Mouse (Mus musculus): ENCODE data around the gene Adgrl2.

Gene Adgrl2

DNA sequence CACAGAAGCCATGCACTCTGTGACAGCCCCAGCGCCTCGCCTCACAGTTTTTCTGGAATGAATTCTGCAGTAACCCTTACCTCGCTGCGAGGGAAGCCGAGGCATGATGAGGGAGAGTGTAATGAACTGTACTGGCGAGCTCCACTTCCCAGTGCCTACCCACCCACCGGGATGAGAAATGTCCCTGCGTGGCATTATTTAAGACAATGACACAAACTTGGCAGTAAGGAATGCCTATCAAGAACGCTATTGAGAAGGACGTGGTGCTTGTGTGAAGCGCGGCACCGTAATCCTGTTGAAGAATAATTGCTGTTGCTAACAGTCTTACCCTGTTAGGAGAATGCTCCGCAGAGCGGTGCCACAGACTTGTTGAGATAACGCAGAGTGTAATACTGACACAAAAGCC, 13.2 kb downstream of the Adgrl2 start:
- in situ Hi-C loops (cut with MboI, MseI): no loop called here

DNA sequence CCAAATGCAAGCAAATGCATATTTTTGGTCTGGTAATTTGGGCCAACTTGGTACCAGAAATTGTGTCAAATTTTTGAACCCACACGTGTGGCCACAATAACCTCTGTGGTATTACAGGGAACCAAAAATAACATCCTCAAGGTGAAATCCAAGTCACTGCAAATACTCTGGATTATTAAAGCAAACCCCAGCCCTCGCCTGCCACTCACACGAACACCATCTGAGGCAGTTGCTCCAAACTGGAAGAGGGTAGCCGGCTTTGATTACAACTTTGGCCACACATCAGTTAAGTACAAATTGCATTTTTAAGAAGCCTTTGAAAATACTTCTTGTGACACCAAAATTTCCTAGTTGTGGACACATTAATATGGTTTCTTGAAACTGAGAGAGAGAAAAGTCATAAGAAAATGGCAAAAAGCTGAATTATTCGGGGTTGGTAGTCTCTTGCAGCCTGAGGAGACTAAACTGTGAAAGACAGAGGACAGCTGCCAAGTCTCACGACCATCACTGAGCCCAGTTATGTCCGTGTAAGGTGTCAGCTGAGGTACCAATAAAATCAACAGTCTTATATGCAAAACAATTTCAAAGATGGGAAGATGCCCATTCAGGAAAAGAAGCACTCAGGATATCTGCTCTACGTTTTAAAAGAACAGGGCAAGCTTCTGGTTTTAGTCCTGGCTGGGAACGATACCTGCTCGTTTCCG, 18.3 kb downstream of the Adgrl2 start:
- in situ Hi-C loops (cut with MboI, MseI): no loop called here

DNA sequence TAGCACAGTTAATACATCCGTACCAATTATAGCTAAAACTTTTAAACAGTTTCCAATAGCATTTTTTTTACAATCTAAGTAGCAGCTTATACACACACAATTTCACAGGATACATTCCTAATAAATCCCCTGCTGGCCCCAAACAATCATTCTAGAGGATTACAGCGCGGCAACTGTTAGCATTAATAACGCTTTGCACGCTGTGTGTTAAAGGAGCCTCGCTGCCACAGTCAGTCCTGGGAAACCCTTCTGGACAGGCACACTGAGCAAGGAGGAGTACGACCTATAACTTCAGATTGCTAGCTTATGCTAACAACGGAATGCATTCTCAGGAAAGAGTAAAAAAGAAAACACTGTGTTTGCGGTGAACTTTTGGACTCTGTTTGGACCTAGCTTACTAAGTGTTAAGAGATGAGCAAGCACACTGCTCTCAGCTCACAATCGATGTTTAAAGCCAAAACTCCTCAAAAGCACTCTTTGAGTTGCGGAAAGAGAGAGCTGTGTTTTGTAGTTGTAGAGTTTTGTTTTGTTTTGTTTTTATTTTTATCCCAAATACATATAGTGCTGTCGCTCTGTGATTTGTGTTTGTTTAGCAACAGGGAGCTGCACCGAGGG, 25.3 kb downstream of the Adgrl2 start:
- in situ Hi-C loops (cut with MboI, MseI): no loop called here

DNA sequence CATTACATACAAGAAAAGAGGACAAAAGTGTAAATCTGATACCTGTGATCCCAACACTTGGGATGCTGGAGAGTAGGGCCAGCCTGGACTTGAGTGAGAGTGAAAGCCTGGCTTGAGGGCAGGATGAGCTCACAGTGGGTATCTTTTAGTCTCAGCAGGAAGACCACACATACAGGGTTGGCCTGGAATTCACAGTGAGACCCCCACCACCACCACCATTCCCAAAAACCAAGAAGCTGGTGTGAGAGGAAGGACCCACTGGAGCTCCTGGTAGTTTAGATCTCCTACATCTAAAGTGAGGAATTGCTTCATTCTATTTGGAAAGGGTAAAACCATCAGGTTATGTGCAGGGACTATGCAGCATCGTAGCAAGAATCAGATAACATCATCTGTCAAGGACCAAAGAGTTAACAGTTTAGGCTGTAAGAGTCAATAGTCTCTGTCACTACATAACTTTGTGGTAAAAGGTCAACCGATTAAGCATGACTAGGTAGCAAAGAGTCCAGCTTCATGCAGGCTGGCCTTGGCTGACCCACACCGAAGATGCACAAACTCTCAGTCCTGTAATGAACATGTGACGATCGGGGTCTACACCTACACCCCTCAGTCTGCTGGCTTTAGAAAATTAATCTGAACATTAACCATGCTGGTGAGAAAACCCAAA, 26.8 kb downstream of the Adgrl2 start:
- in situ Hi-C loops (cut with MboI, MseI): no loop called here

DNA sequence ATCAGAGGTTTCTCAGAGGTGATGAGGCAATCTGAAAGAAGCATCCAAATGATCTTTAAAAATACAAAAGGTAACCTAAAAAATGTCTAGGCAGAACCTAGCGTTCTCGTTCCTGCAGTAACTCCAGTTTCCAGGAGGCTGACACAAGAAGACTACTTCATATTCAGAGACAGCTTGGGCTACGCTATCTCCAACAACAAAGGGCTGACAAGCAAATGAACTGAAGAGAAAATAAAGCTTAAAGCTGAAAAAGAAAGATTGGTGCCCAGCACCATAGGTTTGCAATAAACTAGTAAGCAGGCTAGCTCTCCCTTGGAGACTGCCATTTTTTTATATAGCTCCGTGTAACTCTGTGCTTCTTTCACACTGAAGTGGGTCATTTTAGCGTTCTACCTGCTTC, 28.7 kb downstream of the Adgrl2 start:
- in situ Hi-C loops (cut with MboI, MseI): no loop called here

DNA sequence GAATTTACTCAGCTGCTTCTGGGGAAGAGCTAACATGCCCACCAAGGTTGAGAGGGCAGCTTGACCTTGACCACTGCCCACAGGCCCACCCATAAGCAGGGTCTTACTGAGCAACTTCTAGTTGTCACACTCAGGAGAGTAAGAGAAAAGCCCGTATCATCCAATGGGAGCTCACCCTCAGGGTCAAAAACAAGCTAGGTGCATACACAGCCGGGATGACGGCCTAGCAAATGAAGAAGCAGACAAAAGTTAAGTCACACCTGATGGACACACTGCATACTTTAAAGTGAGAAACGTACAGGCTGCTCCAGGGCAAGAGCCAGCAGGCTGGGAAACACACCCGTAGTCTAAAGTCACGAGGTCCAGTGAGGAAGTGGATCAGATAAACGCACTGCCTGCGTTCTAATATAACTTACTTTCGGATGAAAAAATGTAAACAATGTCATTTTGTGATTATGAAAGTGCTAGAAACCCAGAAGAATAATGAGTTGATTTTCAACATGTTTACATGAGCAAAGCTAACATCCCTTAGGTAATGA, 29.5 kb downstream of the Adgrl2 start:
- in situ Hi-C loops (cut with MboI, MseI): no loop called here

DNA sequence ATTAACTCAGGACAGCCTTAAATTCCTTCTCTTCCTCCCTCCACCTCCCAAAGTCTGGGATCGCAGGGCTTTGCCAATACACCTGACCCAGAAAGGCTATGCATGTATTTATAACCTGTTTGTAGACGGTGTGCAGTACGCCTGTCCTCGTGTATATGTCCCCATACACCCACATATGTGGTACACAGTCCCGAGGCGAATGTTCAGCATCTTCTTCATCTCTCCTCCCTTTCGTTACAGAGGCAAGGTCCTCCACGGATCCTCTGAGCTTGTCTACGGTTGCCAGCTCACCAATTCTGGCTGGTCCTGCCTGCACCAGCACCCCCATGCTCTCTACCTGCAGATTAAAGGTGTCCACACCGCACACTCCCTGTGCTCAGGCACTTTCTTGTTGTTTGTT, 30.1 kb downstream of the Adgrl2 start:
- in situ Hi-C loops (cut with MboI, MseI): no loop called here

DNA sequence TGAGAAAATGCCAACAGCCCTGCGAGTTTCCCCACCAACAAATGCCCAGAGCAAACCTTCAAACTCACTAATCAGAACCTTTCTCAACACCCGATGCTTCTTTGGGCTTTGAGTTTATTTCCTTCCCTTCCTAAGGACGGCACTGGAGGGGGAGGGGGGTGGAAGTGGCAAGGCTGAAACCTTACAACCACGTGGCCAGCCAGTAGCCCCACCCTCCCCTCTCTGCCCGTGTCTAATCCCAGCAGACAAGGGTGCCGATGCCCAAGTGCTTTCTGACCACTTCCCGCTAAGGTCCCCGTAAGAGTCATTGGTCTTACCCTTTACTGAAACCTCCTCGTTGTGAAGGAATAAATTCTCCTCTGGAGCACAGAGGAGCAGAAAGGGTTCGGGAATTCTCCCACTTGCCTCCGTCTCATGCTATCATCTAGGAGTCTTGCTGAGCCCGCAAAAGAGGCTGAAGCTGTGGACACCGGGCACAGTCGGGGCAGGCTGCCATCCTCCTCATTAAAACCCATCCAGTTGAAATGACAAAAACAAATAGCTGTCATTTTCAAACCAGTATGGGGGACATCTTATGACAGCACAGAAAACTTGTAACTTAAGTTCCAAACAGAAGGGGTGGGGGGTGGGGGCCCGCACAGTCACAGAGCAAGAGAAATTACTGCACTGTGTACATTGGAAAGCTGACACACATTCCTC, 30.9 kb downstream of the Adgrl2 start:
- in situ Hi-C loops (cut with MboI, MseI): no loop called here

DNA sequence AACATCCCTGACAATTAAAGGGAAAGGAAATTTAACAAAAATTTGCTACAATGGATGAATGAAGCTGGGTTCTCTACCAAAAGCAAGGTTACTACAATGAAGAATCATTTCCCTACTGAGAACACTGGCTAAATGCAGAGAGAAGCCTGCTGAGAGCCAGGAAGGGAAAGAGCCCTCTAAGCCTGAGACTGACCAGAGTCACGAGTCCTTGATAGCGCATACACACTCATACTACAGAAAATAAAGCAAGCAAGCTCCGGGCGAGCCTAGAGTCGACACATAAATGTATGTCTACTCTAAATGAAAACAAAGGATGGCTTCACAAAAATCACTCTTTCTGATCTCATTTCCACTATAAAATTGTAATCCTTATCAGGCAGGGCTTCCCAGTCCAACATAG, 31.6 kb downstream of the Adgrl2 start:
- in situ Hi-C loops (cut with MboI, MseI): no loop called here

DNA sequence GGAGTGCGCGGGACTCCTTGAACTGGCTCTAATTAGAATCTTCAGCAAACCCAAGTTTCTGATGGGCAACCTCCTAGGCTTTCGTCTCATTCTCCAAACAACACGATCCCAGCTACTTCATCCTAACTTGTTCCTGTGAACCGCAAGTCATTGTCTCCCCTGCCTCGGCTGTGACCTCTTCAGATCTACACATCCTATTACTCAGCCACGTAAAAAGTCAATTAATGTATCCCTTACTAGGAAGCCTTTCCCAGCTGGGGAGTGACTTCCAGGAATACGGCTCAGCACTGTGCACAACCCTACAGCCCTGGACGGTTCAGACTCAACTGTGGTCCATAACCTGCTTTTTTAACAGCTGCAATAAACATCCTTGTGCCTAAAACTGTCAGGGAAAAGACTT, 32.2 kb downstream of the Adgrl2 start:
- in situ Hi-C loops (cut with MboI, MseI): no loop called here

DNA sequence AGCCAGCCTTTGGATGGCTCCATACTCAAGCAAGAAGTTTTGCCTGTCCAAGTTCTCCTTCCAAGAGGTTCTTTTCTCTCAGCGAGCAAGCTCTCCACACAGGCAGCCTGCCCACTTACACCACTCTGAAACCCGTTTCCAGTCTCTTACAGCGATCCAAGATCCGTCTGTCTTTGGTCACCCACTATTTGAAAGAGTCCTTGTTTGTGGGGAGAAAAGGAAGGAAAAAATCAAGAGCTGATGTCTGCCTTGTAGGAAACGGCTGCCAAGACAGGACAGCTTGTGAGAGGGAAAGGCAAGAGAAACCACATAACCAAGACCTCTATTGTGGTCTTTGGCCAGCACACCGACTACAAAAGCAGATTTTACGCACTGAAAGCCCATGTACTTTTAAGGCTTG, 33.5 kb downstream of the Adgrl2 start:
- in situ Hi-C loops (cut with MboI, MseI): no loop called here

DNA sequence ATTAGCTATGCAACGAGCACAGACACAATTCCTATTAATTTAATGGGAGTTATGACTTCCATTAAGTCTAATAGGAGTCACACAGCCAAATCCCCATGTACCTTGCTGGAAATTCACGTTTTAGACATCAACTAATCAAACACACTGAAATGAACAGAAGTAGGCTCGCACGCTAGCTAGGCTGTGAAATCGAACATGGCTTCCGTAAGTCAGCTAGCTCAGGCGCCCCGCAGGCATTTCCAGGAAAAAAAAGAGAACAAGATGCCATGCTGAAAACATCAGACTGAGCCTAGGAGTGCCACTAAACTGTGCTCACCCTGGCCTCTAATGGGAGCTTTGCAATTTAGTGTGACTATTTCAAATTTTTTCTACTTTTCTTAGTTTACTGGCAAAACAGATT, 40.6 kb downstream of the Adgrl2 start:
- in situ Hi-C loops (cut with MboI, MseI): no loop called here

DNA sequence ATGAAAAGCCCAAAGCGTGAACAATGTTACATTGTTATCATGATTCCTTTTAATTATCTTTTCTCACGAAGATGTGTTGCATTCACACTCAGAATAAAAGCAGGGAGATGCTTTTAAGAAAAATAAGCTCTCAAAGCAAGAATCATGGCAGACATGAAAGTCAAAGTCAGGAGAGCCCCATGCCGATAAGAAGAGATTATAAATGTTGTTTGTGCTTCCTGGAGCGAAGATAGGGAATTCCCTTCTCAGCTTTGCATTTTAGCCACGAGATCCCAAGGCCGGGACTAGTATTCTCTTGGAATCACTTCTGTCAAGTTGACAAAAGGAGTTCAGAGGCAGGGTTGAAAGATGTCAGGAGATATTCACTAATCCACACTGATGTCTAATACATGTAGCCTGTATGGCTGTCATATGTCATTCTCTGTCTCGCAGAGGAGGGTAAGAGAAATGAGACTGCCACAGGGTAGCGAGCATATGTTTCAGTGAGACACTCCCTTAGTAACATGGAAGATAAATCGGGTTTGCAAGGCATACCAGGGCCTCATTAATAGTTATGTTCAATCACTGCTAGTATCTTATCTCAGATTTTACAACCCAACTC, 42.5 kb downstream of the Adgrl2 start:
- in situ Hi-C loops (cut with MboI, MseI): no loop called here

DNA sequence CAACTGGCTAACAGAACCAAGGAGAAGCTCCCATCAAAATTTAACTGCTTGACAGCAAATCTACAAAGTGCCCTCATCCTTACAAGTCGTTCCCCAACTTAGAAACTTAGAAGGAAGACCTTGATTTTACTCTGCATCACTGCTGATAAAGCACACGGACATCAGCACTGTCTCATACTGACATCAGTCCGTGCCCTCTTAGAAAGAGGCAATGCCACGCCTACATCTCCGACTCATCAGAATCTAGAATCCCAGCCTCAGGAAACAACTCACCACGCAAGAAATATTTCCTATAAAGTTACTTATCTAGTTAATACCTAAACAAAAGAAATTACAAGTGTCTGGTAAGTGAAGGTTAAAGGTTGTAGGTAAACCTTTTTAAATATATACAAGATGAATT, 43.1 kb downstream of the Adgrl2 start:
- in situ Hi-C loops (cut with MboI, MseI): no loop called here

DNA sequence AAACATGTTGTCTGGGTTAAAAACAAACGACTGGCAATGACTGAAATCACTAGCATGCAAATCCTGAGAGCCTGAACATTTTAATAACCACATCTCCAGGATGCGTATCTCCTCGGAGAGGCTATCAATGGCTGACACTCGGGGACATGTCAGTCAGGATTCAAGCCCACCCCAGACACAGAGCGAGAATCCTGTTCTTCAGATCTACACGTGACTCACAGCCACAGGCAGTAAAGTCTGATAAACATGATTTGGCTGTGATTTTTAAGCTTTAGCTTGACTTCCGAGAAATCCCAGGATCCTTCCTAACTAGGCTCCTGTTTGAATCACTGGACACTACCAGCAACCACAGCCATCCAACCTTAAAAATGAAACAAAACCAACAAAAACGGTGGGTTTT, 44.8 kb downstream of the Adgrl2 start:
- in situ Hi-C loops (cut with MboI, MseI): no loop called here

DNA sequence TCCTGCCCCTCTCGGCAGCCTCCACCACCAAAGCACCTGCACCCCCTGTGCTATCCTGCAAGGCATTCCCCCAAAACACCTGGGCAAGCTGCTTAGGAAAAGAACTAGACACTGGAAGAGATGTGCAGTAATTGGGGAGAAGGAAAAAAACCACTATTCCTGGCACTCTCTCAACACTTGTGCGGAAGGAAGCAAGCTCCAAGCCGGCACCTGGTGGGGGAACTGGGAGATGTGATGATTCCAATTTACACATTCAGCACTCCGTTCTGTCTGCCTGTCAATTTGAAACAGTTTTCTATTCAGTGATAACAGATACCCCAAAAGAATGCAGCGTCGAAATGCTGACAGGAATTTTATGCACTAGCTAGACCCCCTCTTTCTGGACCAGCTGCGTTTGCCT, 50.9 kb downstream of the Adgrl2 start:
- in situ Hi-C loops (cut with MboI, MseI): loop anchor here in 1 of 2 experiments (10.0 kb wide), 1 partner anchor 1935 kb away; no protein-coding TSS in a partner anchor

DNA sequence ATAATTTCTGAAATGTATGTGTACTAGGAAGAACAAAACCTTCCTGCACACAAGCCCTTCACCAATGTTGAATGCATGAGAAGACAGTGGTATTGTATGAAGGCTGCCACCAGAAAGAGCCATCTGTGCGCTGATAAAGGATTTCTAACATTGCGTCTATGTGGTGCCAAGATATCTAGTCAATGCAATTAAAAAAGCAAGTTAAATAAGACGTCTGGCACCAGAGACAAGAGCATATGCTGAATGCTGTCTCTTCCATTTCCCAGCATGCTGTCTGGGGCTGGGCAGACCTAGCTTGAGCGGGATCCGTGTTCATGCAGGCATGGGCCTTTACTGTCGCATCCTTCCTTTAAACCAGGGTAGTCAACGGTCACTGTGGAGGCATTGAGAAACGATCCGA, 55.3 kb downstream of the Adgrl2 start:
- in situ Hi-C loops (cut with MboI, MseI): loop anchor here in 1 of 2 experiments (10.0 kb wide), 1 partner anchor 1940 kb away; no protein-coding TSS in a partner anchor

DNA sequence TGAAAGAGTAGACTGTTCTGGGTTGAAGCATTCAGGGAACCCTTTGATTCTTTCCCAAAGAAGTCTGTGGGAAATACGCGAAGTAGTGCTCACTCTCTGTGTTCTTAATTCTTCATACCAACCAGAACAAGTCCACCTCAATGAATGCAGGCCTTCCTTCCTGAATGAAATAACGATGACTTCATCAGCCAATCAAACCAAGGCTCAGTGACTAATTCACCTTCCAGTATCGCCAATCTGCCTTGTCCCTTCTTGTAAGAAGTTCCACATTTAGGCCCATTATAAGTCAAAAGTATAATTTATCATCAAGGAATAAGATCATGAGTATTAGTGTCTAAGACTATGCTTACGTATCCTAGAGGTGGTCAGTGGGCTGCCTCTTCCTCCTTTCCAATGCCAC, 56.1 kb downstream of the Adgrl2 start:
- in situ Hi-C loops (cut with MboI, MseI): loop anchor here in 1 of 2 experiments (10.0 kb wide), 1 partner anchor 1941 kb away; no protein-coding TSS in a partner anchor

DNA sequence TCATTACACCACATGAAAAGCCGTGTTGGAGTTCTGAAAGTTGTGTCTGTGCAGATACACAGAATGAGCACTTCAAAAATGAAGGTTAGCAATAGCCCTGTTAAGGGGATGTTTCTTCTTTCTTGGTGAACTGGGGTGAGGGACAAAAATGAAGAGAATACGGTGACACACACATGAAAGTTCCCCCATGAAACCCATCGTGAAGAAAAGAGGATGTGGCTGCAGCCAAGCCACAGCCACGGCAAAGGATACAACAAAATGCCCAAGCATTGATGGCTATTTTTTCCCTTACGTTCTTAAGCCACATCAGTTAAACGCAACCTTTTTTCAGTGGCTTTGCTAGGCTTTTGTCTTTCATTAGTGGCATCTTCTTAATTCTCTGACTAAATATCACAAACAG, 57.2 kb downstream of the Adgrl2 start:
- in situ Hi-C loops (cut with MboI, MseI): loop anchor here in 1 of 2 experiments (10.0 kb wide), 1 partner anchor 1942 kb away; no protein-coding TSS in a partner anchor

DNA sequence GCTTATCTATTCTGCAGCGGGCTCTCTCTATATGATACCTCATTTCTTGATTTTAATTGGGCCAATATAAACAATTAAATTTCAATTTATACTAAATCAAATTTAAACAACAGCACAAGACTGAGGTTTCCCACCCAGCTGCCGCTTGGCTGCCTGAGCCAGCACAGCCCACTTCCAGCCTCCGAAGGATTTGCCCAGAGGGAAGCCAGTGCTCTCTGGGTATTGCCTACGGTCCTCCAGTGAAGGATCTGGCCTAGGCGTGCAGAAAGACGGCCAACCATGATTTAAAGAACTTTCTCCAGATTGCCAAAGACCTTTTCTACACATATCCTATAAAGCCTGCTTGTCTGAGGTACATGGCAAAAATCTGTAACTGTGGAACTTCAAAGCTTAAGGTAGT, 59.4 kb downstream of the Adgrl2 start:
- in situ Hi-C loops (cut with MboI, MseI): loop anchor here in 1 of 2 experiments (10.0 kb wide), 1 partner anchor 1944 kb away; no protein-coding TSS in a partner anchor

DNA sequence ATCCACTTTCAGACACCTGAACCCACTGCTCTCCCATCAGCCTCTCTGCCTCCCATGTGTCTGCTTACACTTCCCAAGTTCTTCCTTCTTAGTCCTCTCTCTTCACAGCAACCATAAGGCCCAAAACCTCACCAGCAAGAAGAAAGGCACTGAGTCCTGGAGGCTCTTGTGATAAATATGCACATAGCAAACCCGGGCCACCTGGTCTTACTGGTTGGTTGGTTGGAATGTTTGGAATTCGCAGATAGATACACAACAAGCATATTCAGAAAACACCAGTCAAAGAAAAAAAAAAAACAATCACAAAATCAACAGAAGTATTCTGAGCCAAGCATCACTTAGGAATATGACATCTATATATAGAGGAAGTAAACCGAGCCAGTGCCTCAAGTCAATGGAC, 64.0 kb downstream of the Adgrl2 start:
- in situ Hi-C loops (cut with MboI, MseI): no loop called here

All from T-helper 17 cell (primary cell).